Mouse (Mus musculus): ENCODE measurements around the gene Uncx. TPM values are rescaled to one million over a fixed set of nuclear protein-coding genes. Genes with fewer than 3 reads are reported as not detected.

Gene Uncx
- polyA plus RNA-seq, 1 experiment from 2014 or later, result 18.8 TPM

DNA sequence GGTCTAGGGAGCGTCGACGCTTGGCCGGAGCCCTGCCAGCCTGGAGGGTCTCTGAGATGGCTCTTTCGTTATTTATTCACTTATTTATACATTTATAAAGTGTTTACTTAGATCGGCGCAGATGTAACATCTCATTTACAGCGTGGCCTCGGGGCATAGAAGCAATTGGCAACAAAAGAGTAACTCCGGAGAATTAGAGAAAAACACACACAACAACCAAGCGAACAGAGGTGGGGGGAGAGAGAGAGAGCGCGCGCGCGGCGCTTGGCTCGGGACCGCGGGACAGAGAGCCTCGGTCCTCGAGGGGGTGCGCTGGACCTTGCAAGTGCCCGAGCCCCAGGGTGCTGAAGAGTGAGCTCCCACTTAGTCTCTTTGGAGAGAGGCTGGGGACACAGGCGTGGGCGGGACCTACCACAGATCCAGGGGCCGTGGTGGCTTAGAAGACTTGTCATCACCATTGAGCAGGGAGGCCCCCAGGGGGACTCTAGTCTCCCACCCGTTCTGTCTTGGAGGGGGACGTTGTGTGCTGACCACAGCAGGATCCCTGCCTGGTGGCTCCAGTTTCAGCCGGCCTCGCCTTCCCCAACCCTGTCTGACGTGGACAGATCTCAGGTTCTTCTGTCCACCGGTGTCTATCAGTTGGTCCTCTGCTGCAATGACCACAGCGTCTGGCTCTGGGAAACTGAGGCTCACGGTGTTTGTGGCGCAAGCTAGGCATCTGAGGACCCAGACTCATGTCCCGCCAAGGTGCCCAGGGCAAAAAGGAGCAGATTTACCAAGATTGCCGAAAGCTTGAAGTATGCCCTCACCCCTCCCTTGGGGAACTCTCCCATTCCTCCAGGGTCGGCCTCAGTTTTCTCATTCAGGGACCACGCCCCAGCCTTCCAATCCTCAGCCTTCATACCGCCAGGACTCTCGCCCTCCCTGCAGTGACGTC lies 14.5 kb downstream of the Uncx start:
- peaks cover 100% of the 10 kb centered on the region for H3K27me3 ChIP-seq (ENCODE audit: low read depth, poor library complexity, severe bottlenecking)
- DNase-seq (ENCODE audit: low spot score), result peak; percentile 42
- H3K4me1 ChIP-seq, result peaks cover 72% of the 10 kb centered on the region
- H3K27ac ChIP-seq (replicated peaks), result peak overlapping the region; percentile 70
- H3K9me3 ChIP-seq (replicated peaks), result no peaks in the 10 kb centered on the region
- H3K4me3 ChIP-seq, result peak overlapping the region; percentile 34
- H3K36me3 ChIP-seq, result no peaks in the 10 kb centered on the region
- 1% methylated on average over 43 of the region's 43 CpGs for WGBS

DNA sequence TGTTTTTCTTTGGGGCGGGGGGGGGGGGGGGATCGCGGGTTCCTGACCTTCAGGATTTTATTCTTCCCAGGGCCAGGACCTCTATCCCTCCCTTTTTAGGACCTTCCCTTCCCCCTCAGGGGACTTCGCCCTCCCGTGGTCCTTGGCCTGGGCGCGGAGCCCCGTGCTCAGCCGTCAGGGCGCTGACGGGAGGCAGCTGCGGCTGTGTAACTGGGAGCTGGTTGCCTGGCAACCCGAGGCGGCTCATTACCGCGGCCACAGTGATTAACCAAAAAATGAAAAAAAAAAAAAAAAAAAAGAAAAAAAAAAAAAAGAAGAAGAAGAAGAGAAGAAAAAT lies 15.1 kb downstream of the Uncx start:
- no peaks in the 10 kb centered on the region for H3K36me3 ChIP-seq
- H3K4me3 ChIP-seq, result peak overlapping the region; percentile 34
- H3K27ac ChIP-seq (replicated peaks), result peak overlapping the region; percentile 70
- peaks cover 100% of the 10 kb centered on the region for H3K27me3 ChIP-seq (ENCODE audit: low read depth, poor library complexity, severe bottlenecking)
- DNase-seq (ENCODE audit: low spot score), result peak; percentile 66
- no peaks in the 10 kb centered on the region for H3K9me3 ChIP-seq (replicated peaks)
- peaks cover 65% of the 10 kb centered on the region for H3K4me1 ChIP-seq
- WGBS, result under 1% methylated on average over 16 of the region's 16 CpGs

DNA sequence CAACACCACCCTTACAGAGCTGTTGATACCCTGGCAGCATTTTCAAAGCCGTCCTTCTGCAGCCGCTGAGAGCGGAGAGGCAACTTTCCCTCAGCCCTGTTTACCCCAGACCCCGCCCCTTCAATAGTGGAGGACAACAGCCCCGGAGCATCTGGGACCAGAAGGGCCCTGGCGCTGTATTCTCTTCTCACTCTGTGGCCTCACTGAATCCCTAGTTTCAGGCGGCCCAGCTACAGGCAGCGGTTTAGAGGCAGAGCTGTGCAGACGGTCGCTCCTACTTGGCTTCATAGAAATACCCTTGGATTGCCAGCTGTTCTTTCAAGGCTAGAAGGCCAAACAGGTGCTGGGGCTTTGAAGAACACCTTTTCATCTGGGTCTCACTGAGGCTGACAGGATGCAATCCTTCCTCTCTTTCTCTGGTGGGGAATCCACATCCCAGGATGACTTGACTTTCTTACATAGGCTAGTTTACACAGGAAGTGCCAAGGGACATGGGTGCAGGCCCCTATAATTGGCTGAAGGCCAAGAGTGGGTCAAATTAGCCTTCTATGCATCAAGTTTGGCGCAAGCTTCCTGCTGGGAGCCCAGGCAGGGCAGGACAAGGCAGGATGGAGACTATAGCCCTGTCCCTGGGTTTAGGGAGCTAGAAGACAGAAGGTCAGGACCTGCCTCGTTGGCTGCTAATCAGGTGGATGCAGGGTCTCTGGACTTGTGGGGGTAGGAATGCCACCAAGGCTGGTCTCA lies 15.8 kb downstream of the Uncx start:
- DNase-seq (ENCODE audit: low spot score), result peak; percentile 68
- Histone ChIP-seq H3K4me1 (peaks cover 60% of the 10 kb centered on the region), H3K36me3 (no peaks in the 10 kb centered on the region), H3K27me3 (ENCODE audit: low read depth, poor library complexity, severe bottlenecking) (peaks cover 100% of the 10 kb centered on the region), H3K4me3 (peak overlapping the region; percentile 9), H3K9me3 (replicated peaks) (no peaks in the 10 kb centered on the region), H3K27ac (replicated peaks) (peak overlapping the region; percentile 71)
- WGBS, result 2% methylated on average over 12 of the region's 12 CpGs

DNA sequence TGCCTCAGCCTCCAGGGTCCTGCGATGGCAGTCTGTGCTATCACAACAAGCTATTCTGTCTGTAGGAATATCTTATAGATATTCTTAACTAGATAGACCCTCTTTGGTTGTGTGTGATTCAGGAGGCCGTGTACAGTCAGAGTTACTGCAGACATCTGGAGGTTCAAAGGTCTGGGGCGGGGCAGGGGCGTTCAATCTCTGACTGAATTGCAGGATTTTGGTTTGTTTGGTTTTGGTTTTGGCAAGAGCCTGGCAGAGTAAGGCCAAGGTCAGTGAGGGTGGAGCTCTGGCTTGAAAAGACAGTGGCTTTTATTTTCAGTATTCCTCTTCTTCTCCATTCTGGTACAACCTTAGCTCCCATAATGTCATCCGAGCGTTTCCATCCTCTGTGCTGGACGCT lies 16.5 kb downstream of the Uncx start:
- DNase-seq (ENCODE audit: low spot score), result no peak
- no peaks in the 10 kb centered on the region for H3K36me3 ChIP-seq
- H3K27ac ChIP-seq (replicated peaks), result peak overlapping the region; percentile 34; the same call in 1 of the 2 replicates
- no peak overlapping the region for H3K4me3 ChIP-seq
- peaks cover 62% of the 10 kb centered on the region for H3K4me1 ChIP-seq
- peaks cover 100% of the 10 kb centered on the region for H3K27me3 ChIP-seq (ENCODE audit: low read depth, poor library complexity, severe bottlenecking)
- 45% methylated on average over 7 of the region's 7 CpGs for WGBS
- H3K9me3 ChIP-seq (replicated peaks), result no peaks in the 10 kb centered on the region

DNA sequence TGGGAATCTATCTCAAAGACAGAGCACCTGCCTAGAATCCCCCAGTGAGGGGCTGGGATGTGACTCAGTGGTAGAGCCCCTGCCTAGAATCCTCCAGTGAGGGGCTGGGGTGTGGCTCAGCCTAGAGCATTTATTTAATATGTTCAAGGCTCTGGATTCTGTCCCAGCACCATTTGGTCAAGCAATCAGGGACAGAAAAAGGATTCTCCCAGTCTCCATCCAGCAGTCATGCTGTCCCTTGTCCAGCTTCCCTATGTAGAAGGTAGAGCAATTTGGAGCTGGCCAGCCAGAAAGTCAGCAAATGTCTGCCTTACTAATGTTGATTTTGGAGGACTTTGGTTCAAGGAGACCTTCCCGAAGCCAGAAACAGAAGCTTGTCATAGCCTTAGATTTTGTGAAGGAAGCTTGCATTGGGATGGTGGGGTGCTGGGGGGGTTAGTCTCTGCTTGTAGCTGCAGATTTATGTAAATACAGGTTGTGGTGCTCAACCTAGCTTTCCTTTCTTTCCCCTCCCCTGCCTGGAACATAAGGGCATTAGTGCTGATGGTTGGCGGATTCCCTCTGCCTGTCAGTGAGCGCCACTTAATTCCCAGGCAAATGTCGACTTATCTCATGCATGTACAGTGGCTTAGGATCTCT lies 18.2 kb downstream of the Uncx start:
- peaks cover 100% of the 10 kb centered on the region for H3K27me3 ChIP-seq (ENCODE audit: low read depth, poor library complexity, severe bottlenecking)

DNA sequence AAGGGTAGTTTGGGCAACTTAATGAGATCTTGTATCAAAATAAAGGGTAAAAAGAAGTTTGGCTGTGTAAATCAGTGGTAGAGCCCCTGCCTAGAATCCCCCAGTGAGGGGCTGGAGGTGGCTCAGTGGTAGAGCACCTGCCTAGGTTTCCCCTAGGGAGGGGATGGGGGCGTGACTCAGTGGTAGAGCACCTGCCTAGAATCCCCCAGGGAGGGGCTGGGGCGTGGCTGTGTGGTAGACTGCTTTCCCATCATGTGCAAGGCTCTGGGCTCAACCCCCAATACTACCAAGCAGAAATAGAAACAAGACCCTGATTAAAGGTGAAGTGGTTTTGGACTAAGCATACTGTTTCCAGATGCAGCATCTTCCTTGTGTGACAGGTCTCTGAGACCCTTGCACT lies 21.4 kb downstream of the Uncx start:
- peaks cover 46% of the 10 kb centered on the region for H3K4me1 ChIP-seq
- WGBS, result 55% methylated on average over 2 of the region's 2 CpGs
- H3K4me3 ChIP-seq, result no peak overlapping the region
- H3K9me3 ChIP-seq (replicated peaks), result no peaks in the 10 kb centered on the region
- H3K27ac ChIP-seq (replicated peaks), result no peak overlapping the region
- no peak for DNase-seq (ENCODE audit: low spot score)
- H3K27me3 ChIP-seq (ENCODE audit: low read depth, poor library complexity, severe bottlenecking), result peaks cover 100% of the 10 kb centered on the region
- H3K36me3 ChIP-seq, result no peaks in the 10 kb centered on the region

More for the DNA sequence above, 18.2 kb downstream of the Uncx start:
- H3K9me3 ChIP-seq (replicated peaks), result no peaks in the 10 kb centered on the region
- WGBS, result 71% methylated on average over 4 of the region's 4 CpGs
- no peaks in the 10 kb centered on the region for H3K36me3 ChIP-seq
- no peak for DNase-seq (ENCODE audit: low spot score)
- no peak overlapping the region for H3K4me3 ChIP-seq
- H3K4me1 ChIP-seq, result peaks cover 58% of the 10 kb centered on the region
- no peak overlapping the region for H3K27ac ChIP-seq (replicated peaks)

DNA sequence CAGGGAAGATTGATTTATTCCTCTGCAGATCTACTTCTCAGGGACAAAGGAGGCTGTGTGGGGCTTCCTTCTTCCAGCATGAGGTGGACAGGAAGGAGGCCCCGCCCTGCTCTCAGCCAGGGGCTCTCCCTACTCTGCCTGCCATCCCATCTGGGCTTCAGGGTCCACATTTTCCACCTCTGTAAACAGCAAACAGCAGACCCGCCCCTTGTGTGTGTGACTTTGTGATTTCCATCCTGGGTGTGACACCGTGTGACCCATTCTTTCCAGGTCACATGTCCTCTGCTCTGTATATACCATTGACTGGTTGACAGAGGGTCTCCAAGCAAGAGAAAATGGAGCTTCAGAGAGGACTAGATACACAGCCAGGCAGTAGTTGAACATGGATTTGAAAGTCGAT lies 22.2 kb downstream of the Uncx start:
- 72% methylated on average over 4 of the region's 4 CpGs for WGBS
- no peaks in the 10 kb centered on the region for H3K36me3 ChIP-seq
- H3K4me3 ChIP-seq, result no peak overlapping the region
- H3K4me1 ChIP-seq, result peaks cover 38% of the 10 kb centered on the region
- peaks cover 98% of the 10 kb centered on the region for H3K27me3 ChIP-seq (ENCODE audit: low read depth, poor library complexity, severe bottlenecking)
- DNase-seq (ENCODE audit: low spot score), result no peak
- H3K27ac ChIP-seq (replicated peaks), result peak overlapping the region; percentile 33; the same call in 1 of the 2 replicates
- no peaks in the 10 kb centered on the region for H3K9me3 ChIP-seq (replicated peaks)

DNA sequence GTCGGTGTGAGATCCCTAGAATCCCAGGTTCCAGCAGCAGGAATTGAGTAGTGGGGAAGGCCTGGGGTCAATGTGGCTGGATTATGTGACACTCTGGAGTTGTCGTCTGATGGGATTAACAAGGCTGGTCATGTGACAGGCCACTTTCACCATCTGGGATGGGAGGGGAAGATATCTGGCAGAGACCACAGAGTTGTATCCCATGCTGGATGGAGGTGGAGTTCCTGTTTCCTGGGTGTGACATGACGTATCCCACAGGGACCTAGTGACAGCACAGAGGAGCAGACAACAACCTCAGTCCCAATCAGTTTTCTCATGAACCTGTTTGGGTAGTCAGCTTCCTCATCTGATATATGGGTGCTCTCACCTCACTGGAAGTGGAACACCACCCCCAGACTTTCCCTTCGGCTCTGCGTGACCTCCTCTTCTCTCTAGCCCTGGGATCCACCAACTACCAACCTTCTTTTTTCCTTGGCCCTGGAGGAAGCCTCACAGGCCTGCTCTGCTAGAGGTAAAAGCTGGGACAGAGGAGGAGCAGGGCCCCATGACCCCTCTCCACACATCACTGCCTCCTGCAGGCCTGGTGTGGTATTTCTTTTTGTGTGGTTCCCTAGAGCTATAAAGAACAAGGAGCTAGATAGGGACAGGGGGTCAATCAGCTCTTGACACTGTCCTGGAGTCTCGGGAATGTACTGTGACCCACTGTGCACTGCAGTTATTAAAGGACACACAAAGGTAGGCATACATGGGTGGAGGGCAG lies 23.5 kb downstream of the Uncx start:
- Histone ChIP-seq H3K4me3 (no peak overlapping the region), H3K27ac (replicated peaks) (no peak overlapping the region), H3K9me3 (replicated peaks) (0 out of 2 replicates have a peak, but pooled peaks cover 5% of the 10 kb centered on the region), H3K36me3 (no peaks in the 10 kb centered on the region), H3K27me3 (ENCODE audit: low read depth, poor library complexity, severe bottlenecking) (peaks cover 85% of the 10 kb centered on the region), H3K4me1 (peaks cover 37% of the 10 kb centered on the region)
- no peak for DNase-seq (ENCODE audit: low spot score)
- 73% methylated on average over 6 of the region's 6 CpGs for WGBS

DNA sequence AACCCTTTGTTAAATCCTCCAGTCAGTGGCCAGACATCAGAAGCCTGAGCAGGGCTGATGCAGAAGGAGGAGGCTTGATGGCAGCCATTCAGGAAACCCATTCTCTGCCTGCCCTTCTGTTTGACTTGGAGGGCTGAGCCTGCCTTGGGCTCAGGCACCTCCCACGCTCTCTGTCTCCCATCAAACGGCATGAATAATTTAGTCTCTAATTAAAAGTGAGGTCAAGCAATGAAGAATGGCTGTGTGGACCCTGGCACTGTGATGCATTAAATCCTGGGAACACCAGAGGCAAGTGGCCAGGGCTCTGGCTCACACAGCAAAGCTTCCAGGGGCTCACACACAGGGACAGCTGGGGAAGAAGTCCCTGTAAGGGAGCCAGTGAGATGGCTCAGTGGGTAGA lies 24.8 kb downstream of the Uncx start:
- no peaks in the 10 kb centered on the region for H3K36me3 ChIP-seq
- H3K27ac ChIP-seq (replicated peaks), result peak overlapping the region; percentile 10
- no peak for DNase-seq (ENCODE audit: low spot score)
- WGBS, result 43% methylated on average over 2 of the region's 2 CpGs
- H3K4me3 ChIP-seq, result no peak overlapping the region
- H3K9me3 ChIP-seq (replicated peaks), result 0 out of 2 replicates have a peak, but pooled peaks cover 5% of the 10 kb centered on the region
- H3K4me1 ChIP-seq, result peaks cover 47% of the 10 kb centered on the region
- H3K27me3 ChIP-seq (ENCODE audit: low read depth, poor library complexity, severe bottlenecking), result peaks cover 72% of the 10 kb centered on the region

DNA sequence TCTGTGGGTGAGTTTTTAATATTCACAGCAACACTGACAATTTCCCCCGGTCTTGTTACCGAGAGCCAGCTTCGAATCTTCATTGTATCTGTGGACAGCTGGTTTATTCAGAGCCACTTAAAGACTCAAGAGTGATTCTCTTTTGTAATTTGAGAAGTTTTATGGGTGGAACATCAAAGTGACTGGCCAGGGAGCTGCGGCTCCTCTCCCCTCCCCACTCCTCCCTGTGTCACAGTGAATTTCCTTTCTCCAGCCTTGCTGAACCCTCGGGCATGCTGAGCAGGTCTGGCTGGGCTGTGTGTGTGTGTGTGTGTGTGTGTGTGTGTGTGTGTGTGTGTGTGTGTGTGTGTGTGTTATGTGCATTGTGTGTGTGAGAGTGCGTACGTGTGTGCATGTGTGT lies 29.2 kb downstream of the Uncx start:
- 34% methylated on average over 7 of the region's 7 CpGs for WGBS
- no peak overlapping the region for H3K4me3 ChIP-seq
- peaks cover 38% of the 10 kb centered on the region for H3K27me3 ChIP-seq (ENCODE audit: low read depth, poor library complexity, severe bottlenecking)
- H3K36me3 ChIP-seq, result no peaks in the 10 kb centered on the region
- peaks cover 24% of the 10 kb centered on the region for H3K4me1 ChIP-seq
- peak overlapping the region; percentile 59; the same call in 1 of the 2 replicates for H3K27ac ChIP-seq (replicated peaks)
- H3K9me3 ChIP-seq (replicated peaks), result peaks cover 15% of the 10 kb centered on the region; the same call in 1 of the 2 replicates
- DNase-seq (ENCODE audit: low spot score), result no peak

DNA sequence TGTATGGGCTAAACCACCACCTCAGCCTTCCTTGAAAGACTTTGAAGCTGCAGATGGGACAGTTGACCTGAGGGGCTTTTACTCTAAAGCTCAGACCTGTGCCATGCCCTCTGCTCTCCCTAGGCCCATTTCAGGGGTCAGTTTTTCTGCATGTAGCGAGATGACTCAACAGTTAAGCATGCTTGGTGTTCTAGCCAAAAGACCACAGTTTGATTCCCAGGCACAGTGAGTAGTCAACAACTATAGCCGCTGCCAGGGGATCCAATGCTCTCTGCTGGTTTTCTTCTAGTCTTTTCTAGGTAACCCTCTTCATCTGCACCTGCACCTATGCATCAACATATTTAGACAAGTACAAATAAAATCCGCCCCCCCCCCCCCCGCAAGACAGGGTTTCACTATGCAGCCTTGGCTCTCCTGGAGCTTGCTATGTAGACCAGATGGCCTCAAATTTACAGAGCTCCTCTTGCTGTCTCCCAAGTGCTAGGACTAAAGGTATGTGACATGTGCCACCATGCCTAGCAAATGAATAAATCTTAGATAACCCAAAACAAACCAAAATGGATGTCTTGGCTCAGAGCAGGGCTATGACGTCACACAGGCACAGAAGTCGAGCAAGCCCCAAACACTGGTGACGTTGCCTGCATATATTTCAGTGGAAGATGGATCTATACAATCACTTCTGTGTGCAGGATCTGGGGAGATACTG lies 30.5 kb downstream of the Uncx start:
- no peak for DNase-seq (ENCODE audit: low spot score)
- H3K9me3 ChIP-seq (replicated peaks), result peaks cover 16% of the 10 kb centered on the region; the same call in 1 of the 2 replicates
- H3K27me3 ChIP-seq (ENCODE audit: low read depth, poor library complexity, severe bottlenecking), result peaks cover 34% of the 10 kb centered on the region
- 88% methylated on average over 7 of the region's 7 CpGs for WGBS
- H3K27ac ChIP-seq (replicated peaks), result no peak overlapping the region
- peaks cover 14% of the 10 kb centered on the region for H3K4me1 ChIP-seq
- H3K36me3 ChIP-seq, result no peaks in the 10 kb centered on the region
- H3K4me3 ChIP-seq, result no peak overlapping the region

Measured in midbrain, embryonic 10.5 days (tissue).